Mouse (Mus musculus): ENCODE measurements around the gene Nes. TPM values are rescaled to one million over a fixed set of nuclear protein-coding genes. Genes with fewer than 3 reads are reported as not detected.
A peak's percentile ranks its signal among the peaks of the same experiment; 100 is the strongest.

Gene Nes
- polyA plus RNA-seq, 1 experiment from 2014 or later = 11.1 TPM

DNA sequence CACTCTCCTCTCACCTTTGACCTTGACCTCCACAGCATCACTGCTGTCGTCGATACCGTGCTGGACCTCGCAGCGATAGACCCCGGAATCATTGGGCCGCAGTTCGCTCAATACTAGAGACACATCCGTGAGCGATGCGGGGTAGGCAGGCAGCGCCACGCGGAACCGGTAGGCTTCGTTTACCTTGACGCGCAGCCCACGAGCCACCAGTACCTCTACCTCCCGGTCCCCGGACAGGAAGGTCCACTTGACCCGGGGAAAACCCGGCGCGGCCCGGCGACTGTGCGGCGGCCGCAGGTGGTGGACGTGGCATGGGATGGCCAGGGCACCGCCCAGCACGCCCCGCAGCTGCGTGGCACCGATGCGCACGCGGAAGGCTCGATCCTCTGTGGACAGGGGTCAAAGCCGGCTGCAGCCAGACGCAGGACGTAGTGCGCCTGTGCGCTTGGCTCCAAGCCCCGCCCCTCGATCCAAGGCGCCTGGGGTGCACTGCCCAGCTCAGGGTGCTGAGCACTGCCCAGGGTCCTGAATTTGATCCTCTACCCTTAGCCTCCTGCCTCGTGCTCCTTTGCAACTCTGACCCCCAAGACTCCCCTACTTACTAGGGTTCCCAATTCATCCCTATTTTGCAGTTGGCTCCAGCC, 26.2 kb downstream of the Nes start:
- Histone ChIP-seq H3K27me3 (ENCODE audit: control insufficient read depth, insufficient read depth, low read length) (peaks cover 73% of the 10 kb centered on the region), H3K9me3 (ENCODE audit: control insufficient read depth, low read length) (no peaks in the 10 kb centered on the region), H3K27ac (ENCODE audit: low read depth, low read length) (no peak overlapping the region), H3K4me2 (ENCODE audit: low read depth, low read length) (peak overlapping the region; percentile 66), H3K9ac (replicated peaks; ENCODE audit: low read depth, low read length) (peak overlapping the region; percentile 56; the same call in 1 of the 2 replicates), H3K4me1 (ENCODE audit: control insufficient read depth, insufficient read depth, low read length) (peaks cover 21% of the 10 kb centered on the region), H3K36me3 (ENCODE audit: control insufficient read depth, insufficient read depth, low read length) (no peaks in the 10 kb centered on the region), H3K4me3 (ENCODE audit: low read depth, low read length) (peak overlapping the region; percentile 37)
- under 1% methylated on average over 49 of the region's 49 CpGs for WGBS
- ATAC-seq (ENCODE audit: low read depth) = no peak

DNA sequence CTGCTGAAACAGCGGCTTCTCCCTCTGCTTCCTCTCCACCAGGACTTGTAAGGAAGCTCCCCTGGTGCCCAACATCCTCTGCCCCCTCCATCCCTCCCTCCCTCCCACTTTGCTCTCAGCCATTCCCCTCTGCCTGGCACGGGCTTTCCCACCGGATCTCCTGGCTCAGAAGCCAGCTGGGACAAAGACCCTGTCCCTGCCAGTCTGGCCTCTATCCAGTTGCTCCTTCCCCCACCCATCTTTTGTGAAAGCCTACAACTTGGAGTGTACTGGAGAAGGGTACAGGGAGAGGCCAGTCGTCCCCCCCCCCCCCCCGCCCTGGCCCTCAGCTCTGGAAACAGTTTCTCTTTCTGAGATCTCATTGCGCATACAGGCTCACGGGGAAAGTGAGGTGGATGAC, 27.9 kb downstream of the Nes start:
- peak; percentile 48 for ATAC-seq (ENCODE audit: low read depth)
- no peak overlapping the region for H3K9ac ChIP-seq (replicated peaks; ENCODE audit: low read depth, low read length)
- peaks cover 81% of the 10 kb centered on the region for H3K27me3 ChIP-seq (ENCODE audit: control insufficient read depth, insufficient read depth, low read length)
- H3K9me3 ChIP-seq (ENCODE audit: control insufficient read depth, low read length) = no peaks in the 10 kb centered on the region
- H3K4me3 ChIP-seq (ENCODE audit: low read depth, low read length) = peak overlapping the region; percentile 36
- 5% methylated on average over 6 of the region's 7 CpGs for WGBS
- H3K36me3 ChIP-seq (ENCODE audit: control insufficient read depth, insufficient read depth, low read length) = no peaks in the 10 kb centered on the region
- H3K4me1 ChIP-seq (ENCODE audit: control insufficient read depth, insufficient read depth, low read length) = peaks cover 25% of the 10 kb centered on the region
- H3K4me2 ChIP-seq (ENCODE audit: low read depth, low read length) = peak overlapping the region; percentile 11; the same call in 1 of the 2 replicates
- H3K27ac ChIP-seq (ENCODE audit: low read depth, low read length) = no peak overlapping the region

DNA sequence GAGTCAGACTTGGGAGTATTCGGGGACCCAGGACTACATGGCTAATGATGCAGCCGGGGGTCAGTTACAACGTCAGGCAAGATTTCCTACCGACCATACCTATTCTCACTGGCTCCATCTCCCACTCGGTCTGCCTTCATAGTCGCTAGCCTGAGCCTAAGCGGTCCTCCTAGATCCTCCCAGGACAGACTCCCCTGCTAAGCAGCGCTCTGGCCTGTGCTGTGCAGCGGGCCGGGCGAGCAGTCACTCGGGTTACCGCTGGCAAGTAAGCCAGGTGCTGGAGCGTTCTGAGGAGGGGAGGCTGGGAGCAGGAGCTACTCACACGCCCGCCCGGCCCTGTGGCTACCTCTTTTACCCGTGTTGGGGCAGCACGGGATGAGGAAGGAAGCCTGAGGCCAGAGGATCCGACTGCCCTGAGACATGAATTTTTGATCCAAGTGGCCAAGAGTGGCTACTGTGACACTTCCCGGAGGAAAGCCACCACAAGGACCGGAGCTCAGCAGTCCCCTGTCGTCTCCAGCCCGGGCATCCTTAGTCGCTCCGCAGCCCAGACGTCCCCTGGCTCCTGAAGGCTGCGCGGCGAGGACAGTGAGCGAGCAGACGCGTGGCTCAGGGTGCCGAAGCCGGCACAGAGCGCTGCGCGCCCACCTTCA, 28.5 kb downstream of the Nes start:
- H3K4me3 ChIP-seq (ENCODE audit: low read depth, low read length) = peak overlapping the region; percentile 36
- ATAC-seq (ENCODE audit: low read depth) = 0 out of 2 replicates have a peak, but pooled peaks have one; percentile 2
- H3K27ac ChIP-seq (ENCODE audit: low read depth, low read length) = peak overlapping the region; percentile 48
- H3K4me1 ChIP-seq (ENCODE audit: control insufficient read depth, insufficient read depth, low read length) = peaks cover 25% of the 10 kb centered on the region
- WGBS = 1% methylated on average over 38 of the region's 38 CpGs
- peak overlapping the region; percentile 67 for H3K4me2 ChIP-seq (ENCODE audit: low read depth, low read length)
- H3K27me3 ChIP-seq (ENCODE audit: control insufficient read depth, insufficient read depth, low read length) = peaks cover 75% of the 10 kb centered on the region
- peak overlapping the region; percentile 49 for H3K9ac ChIP-seq (replicated peaks; ENCODE audit: low read depth, low read length)
- H3K36me3 ChIP-seq (ENCODE audit: control insufficient read depth, insufficient read depth, low read length) = no peaks in the 10 kb centered on the region
- no peaks in the 10 kb centered on the region for H3K9me3 ChIP-seq (ENCODE audit: control insufficient read depth, low read length)

DNA sequence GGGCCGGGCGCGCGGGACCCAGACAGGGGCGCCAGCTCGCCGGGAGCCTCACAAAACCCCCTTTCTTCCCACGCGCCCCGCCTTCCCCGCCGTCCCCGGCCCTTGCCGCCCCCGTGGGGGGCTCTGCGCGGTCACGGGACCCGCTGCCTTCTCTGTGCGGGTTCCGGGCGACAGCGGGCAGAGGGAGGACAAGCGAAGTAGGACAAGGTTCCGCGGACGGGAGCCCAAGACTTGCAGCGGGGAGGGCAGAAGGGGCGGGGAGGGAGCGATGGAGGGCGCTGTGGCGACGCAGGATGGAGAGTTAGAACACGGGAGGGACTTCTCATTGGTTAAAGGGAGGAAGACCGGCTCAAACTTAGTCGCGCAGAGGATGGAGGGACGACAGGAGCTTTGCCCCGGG, 29.3 kb downstream of the Nes start, which contains the start of gene Bcan:
Gene Bcan (minus strand): TSS at position 50 of the 400 bp plus-strand sequence.
- Histone ChIP-seq H3K9ac (replicated peaks; ENCODE audit: low read depth, low read length) (peak within 1 kb of the TSS; percentile 49), H3K4me1 (ENCODE audit: control insufficient read depth, insufficient read depth, low read length) (peaks cover 25% of the 10 kb centered on the region), H3K4me3 (ENCODE audit: low read depth, low read length) (peak within 1 kb of the TSS; percentile 36), H3K4me2 (ENCODE audit: low read depth, low read length) (peak within 1 kb of the TSS; percentile 67), H3K27me3 (ENCODE audit: control insufficient read depth, insufficient read depth, low read length) (peaks cover 68% of the 10 kb centered on the region), H3K36me3 (ENCODE audit: control insufficient read depth, insufficient read depth, low read length) (no peaks in the 10 kb centered on the region), H3K27ac (ENCODE audit: low read depth, low read length) (peak within 1 kb of the TSS; percentile 48), H3K9me3 (ENCODE audit: control insufficient read depth, low read length) (no peaks in the 10 kb centered on the region)
- ATAC-seq (ENCODE audit: low read depth) = 0 out of 2 replicates have a peak, but pooled peaks have one; percentile 13
- WGBS = under 1% methylated on average over 38 of the region's 39 CpGs

DNA sequence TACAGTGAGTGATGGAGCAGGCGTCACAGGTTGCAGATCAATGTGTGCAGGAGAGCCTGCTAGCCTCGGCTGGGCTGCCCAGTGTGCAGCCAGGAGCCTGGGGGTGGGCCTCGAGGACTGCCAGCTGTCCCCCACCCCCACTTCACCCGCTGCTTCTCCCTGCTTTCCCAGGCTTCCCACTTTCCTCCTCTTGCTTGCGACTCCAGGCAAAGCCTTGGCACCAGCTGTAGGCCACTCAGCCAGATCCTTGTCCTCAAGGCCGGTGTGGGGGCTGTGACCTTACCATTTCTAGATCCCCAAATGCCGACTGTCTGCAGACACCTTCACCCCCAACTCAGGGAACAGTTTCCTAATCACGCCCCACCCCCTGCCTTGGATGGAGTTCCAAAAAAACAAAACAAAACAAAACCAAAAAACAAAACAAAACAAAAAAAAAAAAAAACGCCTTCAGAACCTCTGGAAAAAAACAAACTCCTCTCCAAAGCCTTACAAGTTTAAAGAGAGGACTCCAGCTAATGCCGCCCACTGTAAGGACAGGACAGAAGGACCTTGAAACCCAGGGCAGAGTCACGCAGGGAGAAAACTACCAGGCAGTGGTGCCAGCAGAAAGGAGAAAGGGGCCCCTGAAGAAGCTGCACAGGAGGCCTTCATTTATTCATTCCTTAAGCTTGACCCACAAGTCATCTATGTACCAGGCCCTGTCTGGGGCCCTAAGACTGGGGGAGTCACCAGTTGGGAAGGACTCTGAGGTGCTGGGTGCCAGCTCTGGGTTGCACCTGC, 30.1 kb downstream of the Nes start:
- Histone ChIP-seq H3K9me3 (ENCODE audit: control insufficient read depth, low read length) (no peaks in the 10 kb centered on the region), H3K4me3 (ENCODE audit: low read depth, low read length) (peak overlapping the region; percentile 36; the same call in 1 of the 2 replicates), H3K36me3 (ENCODE audit: control insufficient read depth, insufficient read depth, low read length) (no peaks in the 10 kb centered on the region), H3K4me1 (ENCODE audit: control insufficient read depth, insufficient read depth, low read length) (peaks cover 25% of the 10 kb centered on the region), H3K27ac (ENCODE audit: low read depth, low read length) (no peak overlapping the region), H3K9ac (replicated peaks; ENCODE audit: low read depth, low read length) (no peak overlapping the region), H3K27me3 (ENCODE audit: control insufficient read depth, insufficient read depth, low read length) (peaks cover 61% of the 10 kb centered on the region), H3K4me2 (ENCODE audit: low read depth, low read length) (peak overlapping the region; percentile 67; the same call in 1 of the 2 replicates)
- ATAC-seq (ENCODE audit: low read depth) = no peak
- 22% methylated on average over 8 of the region's 11 CpGs for WGBS

DNA sequence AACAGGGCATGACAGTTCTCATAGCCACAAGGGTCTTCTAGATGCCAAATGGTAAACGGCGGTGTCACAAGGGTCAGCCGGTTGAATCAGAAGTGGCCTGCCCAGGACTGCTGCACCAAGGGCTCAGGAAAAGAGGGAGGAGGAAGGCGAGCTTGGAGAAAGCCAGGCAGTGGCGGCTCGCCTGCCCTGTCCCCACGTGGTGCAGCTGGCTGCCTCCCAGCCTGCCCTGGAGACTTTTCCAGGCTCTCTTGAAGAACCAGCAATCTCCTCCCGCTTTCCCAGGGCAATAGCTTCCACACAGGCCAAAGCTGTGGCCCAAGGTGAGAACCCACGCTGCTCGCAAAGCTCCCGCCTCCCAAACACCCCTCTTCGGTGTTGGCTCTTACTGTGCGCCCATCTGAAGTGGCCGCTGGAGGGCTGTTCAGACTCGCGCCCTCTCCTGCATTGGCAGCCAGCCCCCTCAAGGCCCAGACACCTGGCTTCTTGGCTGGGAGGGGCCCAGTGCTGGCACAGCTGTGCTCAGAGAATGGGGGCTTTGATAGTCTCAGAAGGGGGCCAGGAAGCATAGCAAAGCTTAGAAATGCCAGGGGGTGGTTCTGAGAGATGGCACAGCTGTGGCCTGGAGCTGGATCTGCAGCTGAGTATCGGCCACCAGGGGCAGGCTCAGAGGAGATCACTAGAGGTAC, 31.6 kb downstream of the Nes start:
- ATAC-seq (ENCODE audit: low read depth) = peak; percentile 39; the same call in 1 of the 2 replicates
- no peak overlapping the region for H3K27ac ChIP-seq (ENCODE audit: low read depth, low read length)
- H3K4me3 ChIP-seq (ENCODE audit: low read depth, low read length) = no peak overlapping the region
- H3K27me3 ChIP-seq (ENCODE audit: control insufficient read depth, insufficient read depth, low read length) = peaks cover 48% of the 10 kb centered on the region
- no peak overlapping the region for H3K9ac ChIP-seq (replicated peaks; ENCODE audit: low read depth, low read length)
- H3K4me1 ChIP-seq (ENCODE audit: control insufficient read depth, insufficient read depth, low read length) = peaks cover 16% of the 10 kb centered on the region
- no peaks in the 10 kb centered on the region for H3K36me3 ChIP-seq (ENCODE audit: control insufficient read depth, insufficient read depth, low read length)
- WGBS = 4% methylated on average over 17 of the region's 17 CpGs
- 0 out of 2 replicates have a peak overlapping the region, but pooled peaks have one; percentile 6 for H3K4me2 ChIP-seq (ENCODE audit: low read depth, low read length)
- H3K9me3 ChIP-seq (ENCODE audit: control insufficient read depth, low read length) = no peaks in the 10 kb centered on the region

DNA sequence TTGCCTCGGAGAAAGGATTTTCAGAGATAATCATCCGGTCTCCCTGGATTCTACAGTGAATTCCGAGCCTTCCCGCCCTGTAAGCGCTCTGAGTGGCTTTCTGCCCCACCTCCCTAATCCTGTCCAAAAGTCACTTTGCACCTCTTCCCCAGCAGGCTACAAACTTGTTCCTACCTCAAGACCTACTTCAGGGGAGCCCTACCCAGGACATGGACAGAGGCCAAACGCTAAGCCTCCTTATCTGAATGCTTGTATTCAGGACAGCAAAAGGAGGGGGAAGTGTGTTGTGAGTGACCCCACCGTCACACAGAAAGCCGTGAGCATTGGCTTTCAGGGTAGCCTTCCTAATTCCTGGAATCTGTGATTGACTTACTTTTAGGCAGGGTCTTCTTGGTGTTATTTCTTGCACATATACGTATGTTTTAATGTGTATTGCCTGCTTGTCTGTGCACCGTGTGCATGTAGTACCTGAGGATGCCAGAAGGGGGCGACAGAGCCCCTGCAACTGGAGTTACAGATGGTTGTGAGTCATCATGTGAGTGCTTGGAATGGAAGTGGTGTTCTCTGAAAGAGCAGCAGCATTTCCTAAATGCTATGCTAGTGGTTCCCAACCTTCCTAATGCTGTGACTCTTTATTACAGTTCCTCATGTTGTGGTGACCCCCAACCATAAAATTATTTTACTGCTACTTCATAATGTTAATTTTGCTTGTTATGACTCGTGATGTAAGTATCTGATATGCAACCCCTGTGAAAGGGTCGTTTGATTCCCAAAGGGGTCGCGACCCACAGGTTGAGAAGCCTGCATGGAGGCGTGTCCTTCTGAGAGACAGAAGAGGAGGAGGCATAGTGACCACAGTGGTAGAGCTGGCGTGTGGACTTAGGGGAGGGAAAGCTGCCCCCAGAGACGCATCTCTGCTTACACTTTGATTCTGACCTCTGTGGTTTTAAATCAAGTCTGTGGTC, 35.2 kb downstream of the Nes start:
- 81% methylated on average over 18 of the region's 18 CpGs for WGBS
- Histone ChIP-seq H3K9me3 (ENCODE audit: control insufficient read depth, low read length) (no peaks in the 10 kb centered on the region), H3K4me2 (ENCODE audit: low read depth, low read length) (no peak overlapping the region)

More for the DNA sequence above, 35.2 kb downstream of the Nes start:
- H3K27me3 ChIP-seq (ENCODE audit: control insufficient read depth, insufficient read depth, low read length) = peaks cover 16% of the 10 kb centered on the region
- no peak overlapping the region for H3K4me3 ChIP-seq (ENCODE audit: low read depth, low read length)
- 0 out of 2 replicates have a peak, but pooled peaks cover 5% of the 10 kb centered on the region for H3K4me1 ChIP-seq (ENCODE audit: control insufficient read depth, insufficient read depth, low read length)
- no peaks in the 10 kb centered on the region for H3K36me3 ChIP-seq (ENCODE audit: control insufficient read depth, insufficient read depth, low read length)
- H3K9ac ChIP-seq (replicated peaks; ENCODE audit: low read depth, low read length) = no peak overlapping the region
- ATAC-seq (ENCODE audit: low read depth) = no peak
- no peak overlapping the region for H3K27ac ChIP-seq (ENCODE audit: low read depth, low read length)

All from neural tube, embryonic 14.5 days (tissue).